In the genomic region with DNA sequence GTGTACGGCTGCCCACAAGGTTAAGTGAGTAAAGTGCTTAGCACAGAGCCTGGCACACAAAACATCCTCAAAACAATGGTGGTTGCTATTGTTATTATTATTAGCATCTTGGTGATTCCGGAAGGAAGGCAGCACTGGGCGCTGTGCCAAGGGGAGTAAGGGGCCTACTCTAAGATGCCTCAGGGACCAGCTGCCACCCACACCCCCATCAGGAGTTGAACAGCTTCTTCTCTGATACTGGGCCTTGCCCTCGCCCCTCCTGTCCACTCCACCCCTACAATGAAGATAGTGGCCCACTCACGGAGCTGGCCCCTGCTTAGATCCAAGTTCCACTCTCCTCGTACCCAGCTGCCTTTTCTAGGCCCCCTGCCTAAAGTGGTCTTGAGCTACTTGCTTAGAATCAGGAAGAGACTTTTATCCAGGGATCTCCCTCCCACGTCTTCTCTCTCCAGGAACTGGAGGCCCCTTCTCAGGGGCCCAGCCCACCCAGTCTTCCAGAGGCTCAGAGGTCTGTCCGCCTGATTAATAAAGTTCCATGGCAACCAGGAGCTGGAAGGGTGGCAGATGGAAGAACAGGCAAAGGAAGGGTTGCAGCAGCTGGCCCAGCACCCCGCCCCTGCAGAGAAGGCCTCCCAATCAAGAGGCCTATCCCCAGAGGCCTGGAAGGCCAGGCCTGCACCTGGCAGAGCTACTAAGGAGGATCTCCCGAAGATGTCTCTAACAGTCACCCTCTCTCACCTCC, we compare ENCODE assay signal across 8 mouse cellular contexts. TPM values are rescaled to one million over a fixed set of nuclear protein-coding genes. Genes with fewer than 3 reads are reported as not detected.
A peak's percentile ranks its signal among the peaks of the same experiment; 100 is the strongest.
DNase-seq lines count a peak whose midpoint lies in the region; ATAC-seq and TF ChIP-seq lines count a peak whose summit lies in the region.

No protein-coding gene starts in this region.

- intact Hi-C loops in left cerebral cortex, postnatal 36 days (cut with DNase I) = no loop called here

- no peaks in the 10 kb centered on the region for H3K9me3 ChIP-seq in forebrain, embryonic 14.5 days (replicated peaks; ENCODE audit: control insufficient read depth, low read length)
- no peaks in the 10 kb centered on the region for H3K9me3 ChIP-seq in limb, embryonic 14.5 days (ENCODE audit: control insufficient read depth, low read length)

- peak overlapping the region; percentile 67 for H3K9ac ChIP-seq in forebrain, embryonic 14.5 days (ENCODE audit: low read length)
- H3K9ac ChIP-seq in limb, embryonic 14.5 days (ENCODE audit: low read depth, low read length, severe bottlenecking) = peak overlapping the region; percentile 82

- no peak for TF ChIP-seq CTCF in layer of hippocampus, adult 2 months (conservative IDR thresholded peaks at IDR 0.05)

- peaks cover 18% of the 10 kb centered on the region; the same call in 1 of the 2 replicates for H3K4me1 ChIP-seq in forebrain, embryonic 14.5 days (ENCODE audit: control insufficient read depth, insufficient read depth, low read length)
- peaks cover 33% of the 10 kb centered on the region for H3K4me1 ChIP-seq in limb, embryonic 14.5 days (ENCODE audit: control insufficient read depth, insufficient read depth, low read length)

- TF ChIP-seq POLR2A in limb, embryonic 14.5 days (IDR thresholded peaks at IDR 0.05; ENCODE audit: borderline replicate concordance, extremely low read depth, insufficient read depth, insufficient read length) = no peak

- H3K36me3 ChIP-seq in forebrain, embryonic 14.5 days (ENCODE audit: control insufficient read depth, insufficient read depth, low read length) = peaks cover 7% of the 10 kb centered on the region
- peaks cover 10% of the 10 kb centered on the region for H3K36me3 ChIP-seq in limb, embryonic 14.5 days (ENCODE audit: control insufficient read depth, insufficient read depth, low read length)

- DNase-seq in layer of hippocampus, adult 2 months (ENCODE audit: low spot score in 2 of 2) = no peak
- no peak for DNase-seq in layer of hippocampus, postnatal 25 days (ENCODE audit: extremely low spot score in 1 of 2, low spot score in 1 of 2)
- DNase-seq in adipocyte (ENCODE audit: low spot score) = peak; percentile 76
- DNase-seq in forebrain, embryonic 14.5 days (ENCODE audit: low spot score) = peak; percentile 77
- peak; percentile 26 for DNase-seq in limb, embryonic 14.5 days (ENCODE audit: low spot score)
- peak; percentile 62 for DNase-seq in neural tube, embryonic 10.5 days (ENCODE audit: extremely low spot score, low spot score)
- DNase-seq in T-cell, adult 2 months (ENCODE audit: low spot score) = no peak
- DNase-seq in left cerebral cortex, postnatal 36 days (ENCODE audit: low spot score in 2 of 2) = no peak

- peak overlapping the region; percentile 56; the same call in 1 of the 2 replicates for H3K27ac ChIP-seq in layer of hippocampus, adult 2 months
- H3K27ac ChIP-seq in forebrain, embryonic 14.5 days (ENCODE audit: low read depth, low read length) = peak overlapping the region; percentile 89
- H3K27ac ChIP-seq in limb, embryonic 14.5 days (replicated peaks; ENCODE audit: low read depth, low read length) = peak overlapping the region; percentile 86

- ATAC-seq in forebrain, embryonic 14.5 days = peak; percentile 43
- no peak for ATAC-seq in limb, embryonic 14.5 days (ENCODE audit: low FRiP score, low read depth)

- peak overlapping the region; percentile 68 for H3K4me3 ChIP-seq in layer of hippocampus, adult 2 months
- peak overlapping the region; percentile 83 for H3K4me3 ChIP-seq in forebrain, embryonic 14.5 days (ENCODE audit: low read depth, low read length)
- H3K4me3 ChIP-seq in limb, embryonic 14.5 days (replicated peaks; ENCODE audit: low read length) = peak overlapping the region; percentile 81

- peak overlapping the region; percentile 89 for H3K4me2 ChIP-seq in forebrain, embryonic 14.5 days (ENCODE audit: low read length)
- H3K4me2 ChIP-seq in limb, embryonic 14.5 days (replicated peaks; ENCODE audit: low read depth, low read length, severe bottlenecking) = peak overlapping the region; percentile 76

- 5% methylated on average over 10 of the region's 10 CpGs for WGBS in forebrain, embryonic 14.5 days
- 18% methylated on average over 10 of the region's 10 CpGs for WGBS in limb, embryonic 14.5 days

- H3K27me3 ChIP-seq in forebrain, embryonic 14.5 days (replicated peaks; ENCODE audit: control insufficient read depth, insufficient read depth, low read length) = no peaks in the 10 kb centered on the region
- H3K27me3 ChIP-seq in limb, embryonic 14.5 days (ENCODE audit: control insufficient read depth, insufficient read depth, low read length) = no peaks in the 10 kb centered on the region

RNA-seq across cellular contexts. Expression of a gene that starts 1.2 kb away (rescaled TPM):
- total RNA-seq in layer of hippocampus, adult 2 months (2021) = 1 to 10 TPM; 5.4 to 5.7 TPM
- total RNA-seq in layer of hippocampus, postnatal 25 days (2021) = 1 to 10 TPM; 5.8 to 5.9 TPM
- polyA plus RNA-seq in forebrain, embryonic 14.5 days (2014; fragmentation: Nextera tagmentation; extraction: Ambion mirVana) = 3.5 and 5.0 TPM in 2 replicates
- 38.3 and 41.8 TPM in 2 replicates for polyA plus RNA-seq in limb, embryonic 14.5 days (2012; rRNA removed)
- 9.3 and 9.4 TPM in 2 replicates for polyA plus RNA-seq in limb, embryonic 14.5 days (2014; fragmentation: Nextera tagmentation; extraction: Ambion mirVana)
- total RNA-seq in left cerebral cortex, postnatal 36 days (2021) = 10 to 100 TPM; 10.2 to 14.6 TPM

RNA-seq across cellular contexts. Expression of a gene that starts 9.8 kb away (rescaled TPM):
- 10 to 100 TPM; 30.0 to 34.9 TPM for total RNA-seq in layer of hippocampus, adult 2 months (2021)
- total RNA-seq in layer of hippocampus, postnatal 25 days (2021) = 10 to 100 TPM; 27.4 to 29.8 TPM
- 19.8 and 23.6 TPM in 2 replicates for polyA plus RNA-seq in forebrain, embryonic 14.5 days (2014; fragmentation: Nextera tagmentation; extraction: Ambion mirVana)
- polyA plus RNA-seq in limb, embryonic 14.5 days (2012; rRNA removed) = 6.7 and 8.0 TPM in 2 replicates
- polyA plus RNA-seq in limb, embryonic 14.5 days (2014; fragmentation: Nextera tagmentation; extraction: Ambion mirVana) = 3.8 and 3.9 TPM in 2 replicates
- 10 to 100 TPM; 88.7 to 95.3 TPM for total RNA-seq in left cerebral cortex, postnatal 36 days (2021)

RNA-seq across cellular contexts. Expression of a gene that starts 16.9 kb away (rescaled TPM):
- not detected for total RNA-seq in layer of hippocampus, adult 2 months (2021)
- total RNA-seq in layer of hippocampus, postnatal 25 days (2021) = not detected
- polyA plus RNA-seq in forebrain, embryonic 14.5 days (2014; fragmentation: Nextera tagmentation; extraction: Ambion mirVana) = 0.15 and 0.19 TPM in 2 replicates
- 0.09 TPM in 1 of 2 replicates, not detected in the other for polyA plus RNA-seq in limb, embryonic 14.5 days (2012; rRNA removed)
- polyA plus RNA-seq in limb, embryonic 14.5 days (2014; fragmentation: Nextera tagmentation; extraction: Ambion mirVana) = 0.21 and 0.30 TPM in 2 replicates
- total RNA-seq in left cerebral cortex, postnatal 36 days (2021) = not detected

RNA-seq across cellular contexts. Expression of a gene that starts 21.6 kb away (rescaled TPM):
- 1 to 10 TPM in 1 of 2 experiments, not detected in 1; 1.4 TPM for total RNA-seq in layer of hippocampus, adult 2 months (2021)
- under 1 TPM; 0.81 to 0.94 TPM for total RNA-seq in layer of hippocampus, postnatal 25 days (2021)
- polyA plus RNA-seq in forebrain, embryonic 14.5 days (2014; fragmentation: Nextera tagmentation; extraction: Ambion mirVana) = 1.2 TPM in 2 replicates
- polyA plus RNA-seq in limb, embryonic 14.5 days (2012; rRNA removed) = 0.48 and 0.59 TPM in 2 replicates
- 0.91 and 1.4 TPM in 2 replicates for polyA plus RNA-seq in limb, embryonic 14.5 days (2014; fragmentation: Nextera tagmentation; extraction: Ambion mirVana)
- total RNA-seq in left cerebral cortex, postnatal 36 days (2021) = 1 to 10 TPM in 1 of 2 experiments, under 1 TPM in 1; 0.49 to 1.2 TPM

RNA-seq across cellular contexts. Expression of a gene that starts 35.0 kb away (rescaled TPM):
- 10 to 100 TPM; 10.7 to 13.7 TPM for total RNA-seq in layer of hippocampus, adult 2 months (2021)
- total RNA-seq in layer of hippocampus, postnatal 25 days (2021) = 10 to 100 TPM; 11.4 to 13.2 TPM
- 14.8 and 15.2 TPM in 2 replicates for polyA plus RNA-seq in forebrain, embryonic 14.5 days (2014; fragmentation: Nextera tagmentation; extraction: Ambion mirVana)
- polyA plus RNA-seq in limb, embryonic 14.5 days (2012; rRNA removed) = 20.6 and 21.2 TPM in 2 replicates
- polyA plus RNA-seq in limb, embryonic 14.5 days (2014; fragmentation: Nextera tagmentation; extraction: Ambion mirVana) = 27.0 and 27.6 TPM in 2 replicates
- total RNA-seq in left cerebral cortex, postnatal 36 days (2021) = 10 to 100 TPM; 12.4 to 13.9 TPM

Comparison
In these comparisons a context has a peak if more than half of its experiments do, and no peak if none do; other contexts are left out.
1. DNase-seq: peak in adipocyte (single experiment), forebrain, embryonic 14.5 days (single experiment), limb, embryonic 14.5 days (single experiment) and neural tube, embryonic 10.5 days (single experiment); none in layer of hippocampus, adult 2 months (0 of 2), layer of hippocampus, postnatal 25 days (0 of 2), T-cell, adult 2 months (single experiment) and left cerebral cortex, postnatal 36 days (0 of 2).
2. Peak in every context shown above with its lines, with median percentiles within 50 percentile points of each other: H3K27ac ChIP-seq and H3K4me3 ChIP-seq.